Mouse (Mus musculus) neural tube, embryonic 15.5 days (tissue): Measurements from ENCODE around the gene Sall1. TPM values are rescaled to one million over a fixed set of nuclear protein-coding genes. Genes with fewer than 3 reads are reported as not detected.

ENCODE experiments used
- ATAC-seq: fragments of 200-750 bp; cut with Nextera tagmentation; 2 replicates; pipeline ENCODE4 v1.8.0; 2017; ENCODE audit warnings: mild to moderate bottlenecking, moderate TSS enrichment, moderate library complexity; ENCODE audit not compliant: low FRiP score
- H3K27ac ChIP-seq: fragments of 300-500 bp; sonication (generic); replicated peaks from 2 replicates; pipeline ENCODE4 v1.5.1; 2015; ENCODE audit warnings: mild to moderate bottlenecking, inconsistent platforms
- H3K27me3 ChIP-seq: fragments of 300-500 bp; sonication (generic); replicated peaks from 2 replicates; pipeline ENCODE4 v1.6.1; 2015; ENCODE audit warnings: inconsistent platforms
- H3K36me3 ChIP-seq: fragments of 300-500 bp; sonication (generic); 2 replicates; pipeline ENCODE4 v1.6.1; 2015; ENCODE audit warnings: inconsistent platforms
- H3K4me1 ChIP-seq: fragments of 300-500 bp; sonication (generic); 2 replicates; pipeline ENCODE4 v1.6.1; 2015; ENCODE audit warnings: inconsistent platforms
- H3K4me2 ChIP-seq: fragments of 300-500 bp; sonication (generic); 2 replicates; pipeline ENCODE4 v1.6.1; 2015; ENCODE audit warnings: inconsistent platforms, mild to moderate bottlenecking, moderate library complexity
- H3K4me3 ChIP-seq: fragments of 300-500 bp; sonication (generic); replicated peaks from 2 replicates; pipeline ENCODE4 v1.5.1; 2015; ENCODE audit warnings: mild to moderate bottlenecking, inconsistent platforms
- H3K9ac ChIP-seq: fragments of 300-500 bp; sonication (generic); replicated peaks from 2 replicates; pipeline ENCODE4 v1.6.1; 2015; ENCODE audit warnings: mild to moderate bottlenecking, inconsistent platforms
- H3K9me3 ChIP-seq: fragments of 300-500 bp; sonication (generic); replicated peaks from 2 replicates; pipeline ENCODE4 v1.6.1; 2016; ENCODE audit warnings: inconsistent platforms
- WGBS: fragments of 180-500 bp; shearing (Covaris S2); methylation state at CpG from one replicate; pipeline ENCODE4 v1.1.7; 2015; ENCODE audit warnings: mixed read lengths; 5-methylcytosine and 5-hydroxymethylcytosine counted together
- polyA plus RNA-seq: library from polyadenylated mRNA; unstranded; fragments of >200 nt; fragmentation: Nextera tagmentation; extraction: Ambion mirVana; gene quantifications from 2 replicates; pipeline ENCODE4 v1.2.1, GENCODE M21; 2015

The Sall1 gene
- polyA plus RNA-seq, 1 experiment from 2014 or later: 11.6 TPM

DNA sequence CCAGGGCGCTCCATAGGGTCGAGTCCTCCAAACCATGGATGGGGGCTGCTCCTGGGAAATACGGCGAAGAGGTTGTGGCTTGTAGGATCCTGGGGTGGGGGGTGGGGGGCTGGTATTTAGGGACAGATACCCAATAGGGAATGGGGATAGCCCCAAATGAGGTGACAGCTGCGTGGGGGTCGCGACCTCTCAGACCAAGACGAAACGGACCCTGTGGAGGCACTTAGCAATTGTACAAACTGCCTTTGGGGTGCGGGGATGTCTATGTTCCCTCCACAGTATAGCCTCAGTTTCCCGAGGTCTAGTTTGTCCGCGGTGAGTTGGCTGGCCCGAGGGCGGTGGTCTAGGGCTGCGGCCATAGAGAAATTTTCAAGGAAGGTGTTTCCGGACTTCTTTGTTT, 1.8 kb upstream of the Sall1 start:
- Histone ChIP-seq H3K27me3 (peaks cover 25% of the 10 kb centered on the region), H3K9ac (no peak overlapping the region), H3K4me1 (peaks cover 56% of the 10 kb centered on the region), H3K36me3 (no peaks in the 10 kb centered on the region), H3K27ac (peak overlapping the region; percentile 90), H3K4me3 (peak overlapping the region; percentile 54), H3K9me3 (no peaks in the 10 kb centered on the region), H3K4me2 (peak overlapping the region; percentile 90)
- ATAC-seq: no peak
- 3% methylated on average over 17 of the region's 17 CpGs for WGBS

- Histone ChIP-seq H3K4me1 (peaks cover 58% of the 10 kb centered on the region), H3K27me3 (peaks cover 25% of the 10 kb centered on the region), H3K36me3 (no peaks in the 10 kb centered on the region), H3K4me3 (peak overlapping the region; percentile 54), H3K9me3 (no peaks in the 10 kb centered on the region), H3K4me2 (peak overlapping the region; percentile 90), H3K9ac (peak overlapping the region; percentile 61; the same call in 1 of the 2 replicates), H3K27ac (peak overlapping the region; percentile 90)
- WGBS: under 1% methylated on average over 30 of the region's 30 CpGs
- ATAC-seq: no peak
Measured at GRCm38 (mm10) chr8:89045218-89045601, 1.2 kb upstream of the Sall1 start.

DNA sequence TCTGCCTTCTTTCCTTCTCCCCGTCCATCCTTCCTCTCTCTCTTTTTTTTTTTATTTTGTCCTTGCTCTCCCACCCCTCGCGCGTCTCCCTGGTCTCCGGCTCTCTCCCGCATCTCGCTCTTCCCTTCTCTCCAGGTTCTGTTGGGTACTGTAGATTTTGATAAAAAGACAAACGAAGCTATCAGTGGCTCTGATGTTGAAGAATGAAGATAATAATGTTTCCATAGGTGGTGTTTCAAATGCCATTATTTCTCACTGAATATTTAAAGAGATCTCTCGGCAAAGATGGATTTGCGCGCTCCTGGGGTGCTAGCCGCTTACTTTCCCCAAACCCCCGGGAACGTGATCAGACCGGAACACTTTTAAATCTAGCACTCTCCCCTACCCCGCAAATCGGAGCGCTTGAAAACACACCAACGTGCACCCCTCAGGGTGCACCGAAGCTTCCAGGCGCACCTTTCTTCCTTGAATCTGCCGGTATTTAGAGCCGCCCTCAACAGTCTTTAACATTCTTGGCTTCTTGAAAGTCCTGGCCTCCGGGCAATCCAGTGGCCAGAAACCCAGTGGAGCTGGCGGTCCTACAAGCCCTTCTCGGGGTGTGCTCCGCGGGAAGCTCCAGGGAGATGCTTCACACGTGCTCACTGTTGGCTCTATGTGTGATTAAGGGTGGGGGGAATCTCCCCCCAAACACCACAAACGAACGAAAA, 702 bp upstream of the Sall1 start:
- no peak for ATAC-seq
- peaks cover 24% of the 10 kb centered on the region for H3K27me3 ChIP-seq

DNA sequence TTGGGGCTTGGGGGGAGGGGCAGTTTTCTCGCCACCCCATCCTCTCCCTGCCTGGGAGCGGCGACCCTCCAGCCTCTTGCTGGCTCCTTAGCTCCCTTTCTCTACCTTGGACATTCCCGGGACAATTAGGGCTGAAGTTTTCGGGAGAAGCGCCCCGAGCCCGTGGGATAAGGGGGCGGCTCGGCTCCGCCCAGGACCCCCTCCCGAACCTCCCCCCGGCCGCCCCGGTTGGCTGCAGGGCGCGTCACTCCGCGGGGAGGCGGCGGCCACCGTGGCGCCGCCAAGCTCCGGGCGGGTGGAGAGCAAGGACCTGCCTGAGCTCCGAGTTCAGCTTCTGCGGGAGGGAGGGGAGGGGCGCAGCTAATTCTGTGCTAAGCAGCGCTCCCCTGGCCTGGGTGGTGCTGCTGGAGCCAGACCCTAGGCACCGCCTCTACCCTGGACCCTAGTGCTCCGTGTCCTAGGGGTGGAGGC, 556 bp downstream of the Sall1 start:
- under 1% methylated on average over 31 of the region's 32 CpGs for WGBS
- Histone ChIP-seq H3K36me3 (no peaks in the 10 kb centered on the region), H3K4me3 (peak overlapping the region; percentile 54), H3K9me3 (no peaks in the 10 kb centered on the region), H3K27me3 (peaks cover 17% of the 10 kb centered on the region; the same call in 1 of the 2 replicates), H3K9ac (peak overlapping the region; percentile 61), H3K4me2 (peak overlapping the region; percentile 90), H3K27ac (peak overlapping the region; percentile 90), H3K4me1 (peaks cover 58% of the 10 kb centered on the region)
- peak; percentile 76 for ATAC-seq

More for the DNA sequence above, 702 bp upstream of the Sall1 start:
- Histone ChIP-seq H3K4me2 (peak overlapping the region; percentile 90), H3K9me3 (no peaks in the 10 kb centered on the region), H3K27ac (peak overlapping the region; percentile 90), H3K36me3 (no peaks in the 10 kb centered on the region), H3K4me3 (peak overlapping the region; percentile 54), H3K4me1 (peaks cover 58% of the 10 kb centered on the region), H3K9ac (peak overlapping the region; percentile 61)
- under 1% methylated on average over 31 of the region's 31 CpGs for WGBS

GRCm38 (mm10) chr8:89042560-89043370, 1.2 kb downstream of the Sall1 start:
- no peaks in the 10 kb centered on the region for H3K9me3 ChIP-seq
- under 1% methylated on average over 76 of the region's 80 CpGs for WGBS
- H3K4me3 ChIP-seq: peak overlapping the region; percentile 54
- H3K27ac ChIP-seq: peak overlapping the region; percentile 90
- peak; percentile 70 for ATAC-seq
- peak overlapping the region; percentile 90 for H3K4me2 ChIP-seq
- H3K36me3 ChIP-seq: no peaks in the 10 kb centered on the region
- peak overlapping the region; percentile 61 for H3K9ac ChIP-seq
- peaks cover 58% of the 10 kb centered on the region for H3K4me1 ChIP-seq
- peaks cover 12% of the 10 kb centered on the region; the same call in 1 of the 2 replicates for H3K27me3 ChIP-seq

DNA sequence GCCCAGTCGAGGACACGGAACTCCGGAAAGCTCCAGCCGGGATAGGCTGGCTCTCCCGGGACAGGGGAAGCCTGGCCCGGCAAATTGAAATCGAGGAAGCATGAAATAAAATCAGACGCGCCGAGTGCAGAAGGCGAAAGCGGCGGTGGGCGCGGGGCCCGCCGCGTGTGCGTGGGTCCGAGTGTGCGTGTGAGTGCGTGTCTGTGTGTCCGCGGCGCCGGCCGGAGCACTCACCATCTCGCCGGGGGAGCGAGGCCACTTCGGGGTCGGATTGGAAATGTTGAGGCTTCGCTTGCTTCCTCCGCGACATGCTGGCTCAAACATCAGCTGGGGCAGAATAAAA, 1.9 kb downstream of the Sall1 start:
- Histone ChIP-seq H3K9me3 (no peaks in the 10 kb centered on the region), H3K4me3 (peak overlapping the region; percentile 54), H3K4me1 (peaks cover 57% of the 10 kb centered on the region), H3K4me2 (peak overlapping the region; percentile 90), H3K36me3 (no peaks in the 10 kb centered on the region), H3K27ac (peak overlapping the region; percentile 90), H3K27me3 (peaks cover 12% of the 10 kb centered on the region; the same call in 1 of the 2 replicates), H3K9ac (peak overlapping the region; percentile 61)
- under 1% methylated on average over 35 of the region's 35 CpGs for WGBS
- no peak for ATAC-seq

GRCm38 (mm10) chr8:89041421-89042117, 2.4 kb downstream of the Sall1 start:
- WGBS: under 1% methylated on average over 55 of the region's 55 CpGs
- Histone ChIP-seq H3K36me3 (no peaks in the 10 kb centered on the region), H3K27me3 (peaks cover 12% of the 10 kb centered on the region; the same call in 1 of the 2 replicates), H3K9ac (peak overlapping the region; percentile 61), H3K4me3 (peak overlapping the region; percentile 54), H3K27ac (peak overlapping the region; percentile 90), H3K4me1 (peaks cover 52% of the 10 kb centered on the region), H3K4me2 (peak overlapping the region; percentile 90), H3K9me3 (no peaks in the 10 kb centered on the region)
- no peak for ATAC-seq

- no peaks in the 10 kb centered on the region for H3K36me3 ChIP-seq
- peak overlapping the region; percentile 90 for H3K27ac ChIP-seq
- ATAC-seq: no peak
- H3K4me1 ChIP-seq: peaks cover 48% of the 10 kb centered on the region
- peak overlapping the region; percentile 61 for H3K9ac ChIP-seq
- WGBS: 4% methylated on average over 40 of the region's 40 CpGs
- no peaks in the 10 kb centered on the region for H3K9me3 ChIP-seq
- peak overlapping the region; percentile 54 for H3K4me3 ChIP-seq
- H3K27me3 ChIP-seq: peaks cover 12% of the 10 kb centered on the region
- H3K4me2 ChIP-seq: peak overlapping the region; percentile 90
Measured at GRCm38 (mm10) chr8:89040751-89041420, 3.1 kb downstream of the Sall1 start.

- Histone ChIP-seq H3K9ac (peak overlapping the region; percentile 34), H3K4me1 (peaks cover 41% of the 10 kb centered on the region)
- no peak for ATAC-seq
Measured at GRCm38 (mm10) chr8:89039890-89040289, 4.1 kb downstream of the Sall1 start.

DNA sequence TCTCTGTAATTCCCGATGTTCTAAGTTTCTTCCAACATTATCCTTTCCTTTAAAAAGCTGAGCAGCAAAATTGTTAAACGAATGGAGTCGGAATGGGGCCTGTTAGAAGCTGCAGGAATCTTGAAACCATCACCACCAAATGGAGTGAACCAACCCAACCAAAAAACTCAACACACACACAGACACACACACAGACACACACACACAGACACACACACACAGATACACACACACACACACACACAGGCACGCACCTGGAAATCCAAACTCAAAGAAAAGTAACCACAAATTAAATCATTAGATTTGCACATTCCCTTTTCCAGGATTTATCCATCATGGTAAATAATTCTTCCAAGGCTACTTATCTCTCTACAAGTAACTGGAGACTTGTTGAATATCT, 5.0 kb downstream of the Sall1 start:
- Histone ChIP-seq H3K4me3 (0 out of 2 replicates have a peak overlapping the region, but pooled peaks have one; percentile 3), H3K9me3 (no peaks in the 10 kb centered on the region), H3K9ac (no peak overlapping the region), H3K27ac (no peak overlapping the region), H3K4me1 (peaks cover 34% of the 10 kb centered on the region), H3K27me3 (peaks cover 7% of the 10 kb centered on the region), H3K36me3 (no peaks in the 10 kb centered on the region), H3K4me2 (peak overlapping the region; percentile 13; the same call in 1 of the 2 replicates)
- WGBS: 42% methylated on average over 4 of the region's 4 CpGs
- no peak for ATAC-seq

More at GRCm38 (mm10) chr8:89039890-89040289, 4.1 kb downstream of the Sall1 start:
- H3K27ac ChIP-seq: peak overlapping the region; percentile 65
- WGBS: 26% methylated on average over 6 of the region's 6 CpGs
- H3K9me3 ChIP-seq: no peaks in the 10 kb centered on the region
- H3K4me2 ChIP-seq: peak overlapping the region; percentile 29
- H3K27me3 ChIP-seq: peaks cover 9% of the 10 kb centered on the region
- no peaks in the 10 kb centered on the region for H3K36me3 ChIP-seq
- H3K4me3 ChIP-seq: peak overlapping the region; percentile 22
